Mouse (Mus musculus) adrenal gland, postnatal 14 days (tissue): ENCODE data around the gene Lamc3. TPM values are rescaled to one million over a fixed set of nuclear protein-coding genes. Genes with fewer than 3 reads are reported as not detected.

Experiments
- DNase-seq: peaks from one replicate; pipeline ENCODE4 v3.0.0; 2021; ENCODE audit warnings: mixed read lengths
- total RNA-seq: library from RNA; stranded (reverse); gene quantifications from 2 replicates; pipeline ENCODE4 v1.2.3, GENCODE M21; 2021

The Lamc3 gene
- total RNA-seq, 1 experiment from 2014 or later: 14.9 TPM

GRCm38 (mm10) chr2:31935054-31935453 lies 48.0 kb downstream of the Lamc3 start:
- DNase-seq: no peak

- no peak for DNase-seq
Measured at GRCm38 (mm10) chr2:31938298-31938697, 51.2 kb downstream of the Lamc3 start.

- DNase-seq: no peak
Measured at GRCm38 (mm10) chr2:31943011-31943410, 55.9 kb downstream of the Lamc3 start.

GRCm38 (mm10) chr2:31945580-31945979 lies 58.5 kb downstream of the Lamc3 start:
- DNase-seq: no peak

- DNase-seq: peak; percentile 59
Measured at GRCm38 (mm10) chr2:31948392-31948791, 61.3 kb downstream of the Lamc3 start.

GRCm38 (mm10) chr2:31948801-31949200 lies 61.7 kb downstream of the Lamc3 start:
- DNase-seq: no peak

- peak; percentile 87 for DNase-seq
Measured at GRCm38 (mm10) chr2:31950058-31950871, 63.2 kb downstream of the Lamc3 start, which contains the start of gene Aif1l. Gene Aif1l (plus strand): TSS chr2:31950139.

GRCm38 (mm10) chr2:31950966-31951365 lies 63.9 kb downstream of the Lamc3 start:
- no peak for DNase-seq

GRCm38 (mm10) chr2:31952236-31952635 lies 65.1 kb downstream of the Lamc3 start:
- DNase-seq: no peak

GRCm38 (mm10) chr2:31952725-31953124 lies 65.6 kb downstream of the Lamc3 start:
- DNase-seq: no peak

- no peak for DNase-seq
Measured at GRCm38 (mm10) chr2:31953687-31954086, 66.6 kb downstream of the Lamc3 start.

GRCm38 (mm10) chr2:31954779-31955181 lies 67.7 kb downstream of the Lamc3 start:
- peak; percentile 66 for DNase-seq

- no peak for DNase-seq
Measured at GRCm38 (mm10) chr2:31955686-31956085, 68.6 kb downstream of the Lamc3 start.

GRCm38 (mm10) chr2:31957211-31957610 lies 70.1 kb downstream of the Lamc3 start:
- no peak for DNase-seq

GRCm38 (mm10) chr2:31960986-31961385 lies 73.9 kb downstream of the Lamc3 start:
- no peak for DNase-seq

GRCm38 (mm10) chr2:31961791-31962222 lies 74.7 kb downstream of the Lamc3 start:
- no peak for DNase-seq

GRCm38 (mm10) chr2:31962501-31963224 lies 75.6 kb downstream of the Lamc3 start:
- no peak for DNase-seq

GRCm38 (mm10) chr2:31963491-31963890 lies 76.4 kb downstream of the Lamc3 start:
- no peak for DNase-seq

GRCm38 (mm10) chr2:31964191-31964590 lies 77.1 kb downstream of the Lamc3 start:
- DNase-seq: no peak

- DNase-seq: peak; percentile 73
Measured at GRCm38 (mm10) chr2:31965110-31965509, 78.0 kb downstream of the Lamc3 start.

- no peak for DNase-seq
Measured at GRCm38 (mm10) chr2:31966801-31967200, 79.7 kb downstream of the Lamc3 start.

GRCm38 (mm10) chr2:31972589-31972988 lies 85.5 kb downstream of the Lamc3 start:
- no peak for DNase-seq

GRCm38 (mm10) chr2:31974141-31974808 lies 87.2 kb downstream of the Lamc3 start, which contains the start of gene Nup214:
Gene Nup214 (plus strand): TSS chr2:31974436.
- DNase-seq: peak; percentile 100
